In the genomic region with DNA sequence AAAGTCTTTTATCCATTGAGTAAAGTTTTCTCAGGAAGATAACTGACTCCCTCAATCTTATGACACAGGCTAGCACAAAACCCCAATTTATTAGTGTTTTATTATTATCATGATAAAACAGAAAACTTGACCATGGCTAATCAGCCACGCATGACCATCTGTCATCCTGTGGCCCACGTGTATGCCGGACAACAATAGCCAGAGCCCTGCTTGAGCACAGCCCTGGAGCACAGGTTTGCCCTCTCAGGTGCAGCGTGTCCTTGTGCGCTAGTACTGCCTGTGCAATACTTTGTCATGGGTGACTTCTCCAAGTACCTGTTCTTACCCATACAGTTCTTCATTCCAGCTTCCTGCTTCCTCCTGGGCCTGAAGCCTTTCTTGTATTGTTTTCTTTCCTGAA, we compare ENCODE assay signal across 24 mouse cellular contexts.
DNase-seq lines count a peak whose midpoint lies in the region; TF ChIP-seq lines count a peak whose summit lies in the region.
"Had no signal": no experiment of that assay in that cellular context is flagged by ENCODE, and none has a peak within 500 bp of the region (broad histone marks: within the 10 kb centered on the region; RNA-seq: fewer than 3 reads in every experiment).

No protein-coding gene starts in this region.

- no peak overlapping the region for H3K27ac ChIP-seq in cerebellum, adult 2 months (ENCODE audit: insufficient read depth, low read length)
- H3K27ac ChIP-seq: embryonic facial prominence, embryonic 10.5 days; embryonic facial prominence, embryonic 13.5 days; forebrain, embryonic 12.5 days; forebrain, embryonic 15.5 days; heart, embryonic 15.5 days; hindbrain, embryonic 10.5 days; hindbrain, embryonic 13.5 days; intestine, embryonic 15.5 days had no signal

- TF ChIP-seq POLR2A in cerebellum, adult 2 months (IDR thresholded peaks at IDR 0.05; ENCODE audit: borderline replicate concordance, insufficient read depth, low read length): no peak

- no peak overlapping the region for H3K4me3 ChIP-seq in cerebellum, adult 2 months (replicated peaks; ENCODE audit: insufficient read depth, low read depth, low read length)
- H3K4me3 ChIP-seq: embryonic facial prominence, embryonic 10.5 days; embryonic facial prominence, embryonic 13.5 days; erythroblast, embryonic 14.5 days; forebrain, embryonic 12.5 days; forebrain, embryonic 15.5 days; heart, embryonic 12.5 days; heart, embryonic 15.5 days; hindbrain, embryonic 10.5 days; hindbrain, embryonic 13.5 days; intestine, embryonic 15.5 days had no signal

- peaks cover 3% of the 10 kb centered on the region; the same call in 1 of the 2 replicates for H3K4me1 ChIP-seq in cerebellum, adult 2 months (ENCODE audit: control insufficient read depth, insufficient read depth, low read length)
- H3K4me1 ChIP-seq: forebrain, embryonic 12.5 days; hindbrain, embryonic 10.5 days; hindbrain, embryonic 13.5 days; intestine, embryonic 15.5 days had no signal

- TF ChIP-seq CTCF in cerebellum, adult 2 months (IDR thresholded peaks at IDR 0.05; ENCODE audit: borderline replicate concordance, insufficient read depth, low read depth, low read length): no peak

- DNase-seq in cerebellum, adult 2 months: peak; percentile 47 to 64
- DNase-seq in cerebellum, postnatal 14 days: no peak
- DNase-seq in testis, postnatal 14 days (ENCODE audit: low spot score): peak; percentile 8
- no peak for DNase-seq in testis, postnatal 10 days (ENCODE audit: low spot score)
- DNase-seq in cerebellum, postnatal 36 days: peak; percentile 39 to 42
- DNase-seq in layer of hippocampus, adult 11-12 months (ENCODE audit: low spot score): no peak
- DNase-seq: adrenal gland, adult 2 months; adrenal gland, postnatal 14 days; embryo, embryonic 11 days; gastrocnemius, postnatal 25 days; heart, adult 18-20 months; heart, postnatal 10 days; heart, postnatal 36 days; kidney, adult 11 months had no signal

- no peaks in the 10 kb centered on the region for H3K27me3 ChIP-seq in cerebellum, adult 2 months (ENCODE audit: control insufficient read depth, insufficient read depth, low read length)
- H3K27me3 ChIP-seq: embryonic facial prominence, embryonic 13.5 days; forebrain, embryonic 12.5 days; forebrain, embryonic 15.5 days; heart, embryonic 12.5 days; heart, embryonic 15.5 days; hindbrain, embryonic 13.5 days; intestine, embryonic 15.5 days had no signal

- 25% methylated on average over 5 of the region's 5 CpGs for WGBS in cerebellum, adult 2 months

Comparison
In these comparisons a context has a peak if more than half of its experiments do, and no peak if none do; other contexts are left out.
1. DNase-seq: peak in cerebellum, adult 2 months (2 of 2), testis, postnatal 14 days (single experiment) and cerebellum, postnatal 36 days (2 of 2); none in cerebellum, postnatal 14 days (0 of 2), testis, postnatal 10 days (single experiment) and layer of hippocampus, adult 11-12 months (single experiment).